Mouse (Mus musculus): ENCODE data around the gene Vcam1.

Gene Vcam1

GRCm38 (mm10) chr3:116127281-116127680 lies 2.2 kb downstream of the Vcam1 start:
- DNase-seq (ENCODE audit: low read depth, low spot score), result peak; percentile 65

- DNase-seq (ENCODE audit: low read depth, low spot score), result peak; percentile 23
These were observed 2.8 kb downstream of the Vcam1 start for GRCm38 (mm10) chr3:116126508-116127190.

GRCm38 (mm10) chr3:116126070-116126469 lies 3.4 kb downstream of the Vcam1 start:
- no peak for DNase-seq (ENCODE audit: low read depth, low spot score)

- DNase-seq (ENCODE audit: low read depth, low spot score), result no peak
These were observed 5.7 kb downstream of the Vcam1 start for GRCm38 (mm10) chr3:116123827-116124226.

GRCm38 (mm10) chr3:116122696-116123095 lies 6.8 kb downstream of the Vcam1 start:
- no peak for DNase-seq (ENCODE audit: low read depth, low spot score)

- no peak for DNase-seq (ENCODE audit: low read depth, low spot score)
These were observed 8.5 kb downstream of the Vcam1 start for GRCm38 (mm10) chr3:116121026-116121425.

GRCm38 (mm10) chr3:116120391-116120790 lies 9.1 kb downstream of the Vcam1 start:
- DNase-seq (ENCODE audit: low read depth, low spot score), result no peak

- DNase-seq (ENCODE audit: low read depth, low spot score), result no peak
These were observed 10.3 kb downstream of the Vcam1 start for GRCm38 (mm10) chr3:116119162-116119561.

GRCm38 (mm10) chr3:116117046-116117445 lies 12.4 kb downstream of the Vcam1 start:
- no peak for DNase-seq (ENCODE audit: low read depth, low spot score)

GRCm38 (mm10) chr3:116114249-116115188 lies 15.0 kb downstream of the Vcam1 start:
- DNase-seq (ENCODE audit: low read depth, low spot score), result peak; percentile 19

- DNase-seq (ENCODE audit: low read depth, low spot score), result peak; percentile 77
These were observed 15.8 kb downstream of the Vcam1 start for GRCm38 (mm10) chr3:116113443-116114241.

GRCm38 (mm10) chr3:116112816-116113405 lies 16.6 kb downstream of the Vcam1 start:
- DNase-seq (ENCODE audit: low read depth, low spot score), result no peak

GRCm38 (mm10) chr3:116105713-116106112 lies 23.8 kb downstream of the Vcam1 start:
- no peak for DNase-seq (ENCODE audit: low read depth, low spot score)

GRCm38 (mm10) chr3:116104866-116105647 lies 24.4 kb downstream of the Vcam1 start:
- DNase-seq (ENCODE audit: low read depth, low spot score), result peak; percentile 69

GRCm38 (mm10) chr3:116104270-116104669 lies 25.2 kb downstream of the Vcam1 start:
- no peak for DNase-seq (ENCODE audit: low read depth, low spot score)

GRCm38 (mm10) chr3:116100850-116101249 lies 28.6 kb downstream of the Vcam1 start:
- DNase-seq (ENCODE audit: low read depth, low spot score), result no peak

- DNase-seq (ENCODE audit: low read depth, low spot score), result no peak
These were observed 33.6 kb downstream of the Vcam1 start for GRCm38 (mm10) chr3:116095934-116096333.

- no peak for DNase-seq (ENCODE audit: low read depth, low spot score)
These were observed 34.2 kb downstream of the Vcam1 start for GRCm38 (mm10) chr3:116095312-116095711.

- DNase-seq (ENCODE audit: low read depth, low spot score), result no peak
These were observed 34.6 kb downstream of the Vcam1 start for GRCm38 (mm10) chr3:116094886-116095285.

- DNase-seq (ENCODE audit: low read depth, low spot score), result no peak
These were observed 35.2 kb downstream of the Vcam1 start for GRCm38 (mm10) chr3:116094288-116094687.

GRCm38 (mm10) chr3:116092547-116092946 lies 36.9 kb downstream of the Vcam1 start:
- DNase-seq (ENCODE audit: low read depth, low spot score), result no peak
